Mouse (Mus musculus) skeletal muscle tissue, adult 2 months (tissue): ENCODE data around the gene Gm21961.
"Not testable (repeated sequence)": the region's sequence is repeated elsewhere in the genome, so short reads cannot be mapped to it uniquely, and the experiment has no call there.

ENCODE experiments used
- DNase-seq: peaks from one replicate; pipeline ENCODE4 v3.0.0-alpha.2; 2012; ENCODE audit warnings: low read depth, low spot score

Gene Gm21961

GRCm38 (mm10) chr15:65014804-65015203 lies at the start of gene Gm21961:
Gm21961 (minus strand) TSS chr15:65014904.
- no peak for DNase-seq

- no peak for DNase-seq
Measured at GRCm38 (mm10) chr15:65041999-65042398, 27.3 kb upstream of the Gm21961 start.

GRCm38 (mm10) chr15:65039216-65039615 lies 24.5 kb upstream of the Gm21961 start:
- not testable (repeated sequence) for DNase-seq

GRCm38 (mm10) chr15:65017971-65018370 lies 3.3 kb upstream of the Gm21961 start:
- DNase-seq: no peak

GRCm38 (mm10) chr15:65006177-65006576 lies 8.5 kb downstream of the Gm21961 start:
- DNase-seq: no peak

- DNase-seq: no peak
Measured at GRCm38 (mm10) chr15:64994498-64994897, 20.2 kb downstream of the Gm21961 start.

- no peak for DNase-seq
Measured at GRCm38 (mm10) chr15:64979976-64980375, 34.7 kb downstream of the Gm21961 start.

GRCm38 (mm10) chr15:64976044-64976805 lies 38.5 kb downstream of the Gm21961 start:
- DNase-seq: no peak
